Mouse (Mus musculus) hindbrain, embryonic 13.5 days (tissue): ENCODE results near the gene Klhl31. TPM values are rescaled to one million over a fixed set of nuclear protein-coding genes. Genes with fewer than 3 reads are reported as not detected.

ENCODE experiments used
- ATAC-seq: fragments of 200-750 bp; cut with Nextera tagmentation; 2 replicates; pipeline ENCODE4 v1.8.0; 2017; ENCODE audit warnings: moderate TSS enrichment; ENCODE audit not compliant: low FRiP score
- H3K27ac ChIP-seq: fragments of 300-500 bp; sonication (generic); 2 replicates; pipeline ENCODE4 v1.5.1; 2015; ENCODE audit warnings: inconsistent platforms, mild to moderate bottlenecking, moderate library complexity
- H3K27me3 ChIP-seq: fragments of 300-500 bp; sonication (generic); 2 replicates; pipeline ENCODE4 v1.6.1; 2015; ENCODE audit warnings: mild to moderate bottlenecking, inconsistent platforms
- H3K36me3 ChIP-seq: fragments of 300-500 bp; sonication (generic); 2 replicates; pipeline ENCODE4 v1.6.1; 2015; ENCODE audit warnings: mild to moderate bottlenecking, inconsistent platforms
- H3K4me1 ChIP-seq: fragments of 300-500 bp; sonication (generic); replicated peaks from 2 replicates; pipeline ENCODE4 v1.6.1; 2015; ENCODE audit warnings: inconsistent platforms
- H3K4me2 ChIP-seq: fragments of 300-500 bp; sonication (generic); 2 replicates; pipeline ENCODE4 v1.6.1; 2015; ENCODE audit warnings: inconsistent platforms, mild to moderate bottlenecking, moderate library complexity
- H3K4me3 ChIP-seq: fragments of 300-500 bp; sonication (generic); 2 replicates; pipeline ENCODE4 v1.5.1; 2015; ENCODE audit warnings: mild to moderate bottlenecking, inconsistent platforms
- H3K9ac ChIP-seq: fragments of 300-500 bp; sonication (generic); 2 replicates; pipeline ENCODE4 v1.6.1; 2015; ENCODE audit warnings: mild to moderate bottlenecking, inconsistent platforms
- H3K9me3 ChIP-seq: fragments of 300-500 bp; sonication (generic); 2 replicates; pipeline ENCODE4 v1.6.1; 2016; ENCODE audit warnings: inconsistent platforms
- WGBS: fragments of 180-500 bp; shearing (Covaris S2); methylation state at CpG from one replicate; pipeline ENCODE4 v1.1.7; 2015; 5-methylcytosine and 5-hydroxymethylcytosine counted together
- polyA plus RNA-seq: library from polyadenylated mRNA; unstranded; fragments of >200 nt; fragmentation: Nextera tagmentation; extraction: Ambion mirVana; gene quantifications from 2 replicates; pipeline ENCODE4 v1.2.1, GENCODE M21; 2015

Gene Klhl31
- polyA plus RNA-seq, 1 experiment from 2014 or later: 0.48 TPM

- Histone ChIP-seq H3K27ac (no peak overlapping the region), H3K9ac (no peak overlapping the region), H3K4me1 (no peaks in the 10 kb centered on the region), H3K27me3 (no peaks in the 10 kb centered on the region), H3K4me2 (no peak overlapping the region), H3K9me3 (no peaks in the 10 kb centered on the region), H3K36me3 (no peaks in the 10 kb centered on the region), H3K4me3 (no peak overlapping the region)
- ATAC-seq: no peak
- WGBS: 89% methylated on average over 4 of the region's 4 CpGs
Measured at GRCm38 (mm10) chr9:77673218-77673617, 36.9 kb downstream of the Klhl31 start.

GRCm38 (mm10) chr9:77673986-77674385 lies 37.7 kb downstream of the Klhl31 start:
- H3K27ac ChIP-seq: no peak overlapping the region
- H3K4me3 ChIP-seq: no peak overlapping the region
- no peaks in the 10 kb centered on the region for H3K27me3 ChIP-seq
- WGBS: 92% methylated on average over 2 of the region's 2 CpGs
- no peak for ATAC-seq
- no peaks in the 10 kb centered on the region for H3K4me1 ChIP-seq
- no peaks in the 10 kb centered on the region for H3K36me3 ChIP-seq
- no peaks in the 10 kb centered on the region for H3K9me3 ChIP-seq
- H3K9ac ChIP-seq: no peak overlapping the region
- H3K4me2 ChIP-seq: no peak overlapping the region

- 86% methylated on average over 4 of the region's 4 CpGs for WGBS
- Histone ChIP-seq H3K36me3 (no peaks in the 10 kb centered on the region), H3K9me3 (no peaks in the 10 kb centered on the region)
Measured at GRCm38 (mm10) chr9:77684938-77685337, 48.6 kb downstream of the Klhl31 start.

GRCm38 (mm10) chr9:77685825-77686500 lies 49.7 kb downstream of the Klhl31 start:
- no peak for ATAC-seq
- H3K36me3 ChIP-seq: no peaks in the 10 kb centered on the region
- no peak overlapping the region for H3K27ac ChIP-seq
- no peak overlapping the region for H3K9ac ChIP-seq
- H3K4me3 ChIP-seq: no peak overlapping the region
- no peaks in the 10 kb centered on the region for H3K9me3 ChIP-seq
- H3K4me1 ChIP-seq: no peaks in the 10 kb centered on the region
- H3K27me3 ChIP-seq: no peaks in the 10 kb centered on the region
- 91% methylated on average over 5 of the region's 5 CpGs for whole genome bisulfite sequencing
- H3K4me2 ChIP-seq: no peak overlapping the region

More at GRCm38 (mm10) chr9:77684938-77685337, 48.6 kb downstream of the Klhl31 start:
- no peak overlapping the region for H3K4me3 ChIP-seq
- no peak overlapping the region for H3K9ac ChIP-seq
- H3K27ac ChIP-seq: no peak overlapping the region
- H3K27me3 ChIP-seq: no peaks in the 10 kb centered on the region
- no peak for ATAC-seq
- H3K4me2 ChIP-seq: no peak overlapping the region
- no peaks in the 10 kb centered on the region for H3K4me1 ChIP-seq

GRCm38 (mm10) chr9:77692707-77693106 lies 56.4 kb downstream of the Klhl31 start:
- no peaks in the 10 kb centered on the region for H3K9me3 ChIP-seq
- H3K4me2 ChIP-seq: no peak overlapping the region
- 85% methylated on average over 7 of the region's 7 CpGs for WGBS
- no peak overlapping the region for H3K4me3 ChIP-seq
- H3K27me3 ChIP-seq: no peaks in the 10 kb centered on the region
- H3K4me1 ChIP-seq: no peaks in the 10 kb centered on the region
- no peak overlapping the region for H3K9ac ChIP-seq
- ATAC-seq: no peak
- H3K36me3 ChIP-seq: no peaks in the 10 kb centered on the region
- H3K27ac ChIP-seq: no peak overlapping the region

- H3K27me3 ChIP-seq: no peaks in the 10 kb centered on the region
- no peak overlapping the region for H3K27ac ChIP-seq
- H3K4me3 ChIP-seq: no peak overlapping the region
- no peak overlapping the region for H3K9ac ChIP-seq
- no peaks in the 10 kb centered on the region for H3K4me1 ChIP-seq
- WGBS: 93% methylated on average over 1 of the region's 1 CpGs
- ATAC-seq: no peak
- no peak overlapping the region for H3K4me2 ChIP-seq
- H3K9me3 ChIP-seq: no peaks in the 10 kb centered on the region
- H3K36me3 ChIP-seq: no peaks in the 10 kb centered on the region
Measured at GRCm38 (mm10) chr9:77693405-77693804, 57.1 kb downstream of the Klhl31 start.

- no peak overlapping the region for H3K9ac ChIP-seq
- H3K27ac ChIP-seq: no peak overlapping the region
- WGBS: 83% methylated on average over 5 of the region's 5 CpGs
- H3K9me3 ChIP-seq: no peaks in the 10 kb centered on the region
- H3K4me2 ChIP-seq: no peak overlapping the region
- no peaks in the 10 kb centered on the region for H3K36me3 ChIP-seq
- no peak overlapping the region for H3K4me3 ChIP-seq
- H3K4me1 ChIP-seq: no peaks in the 10 kb centered on the region
- H3K27me3 ChIP-seq: no peaks in the 10 kb centered on the region
- no peak for ATAC-seq
Measured at GRCm38 (mm10) chr9:77695586-77695985, 59.3 kb downstream of the Klhl31 start.

- 89% methylated on average over 4 of the region's 4 CpGs for WGBS
Measured at GRCm38 (mm10) chr9:77703476-77703875, 67.2 kb downstream of the Klhl31 start.

GRCm38 (mm10) chr9:77704108-77704507 lies 67.8 kb downstream of the Klhl31 start:
- Histone ChIP-seq H3K9me3 (no peaks in the 10 kb centered on the region), H3K36me3 (no peaks in the 10 kb centered on the region), H3K4me1 (no peaks in the 10 kb centered on the region), H3K27me3 (no peaks in the 10 kb centered on the region), H3K4me2 (no peak overlapping the region), H3K27ac (no peak overlapping the region), H3K4me3 (no peak overlapping the region), H3K9ac (no peak overlapping the region)
- 75% methylated on average over 4 of the region's 4 CpGs for WGBS
- no peak for ATAC-seq

More at GRCm38 (mm10) chr9:77703476-77703875, 67.2 kb downstream of the Klhl31 start:
- Histone ChIP-seq H3K4me1 (no peaks in the 10 kb centered on the region), H3K9me3 (no peaks in the 10 kb centered on the region), H3K36me3 (no peaks in the 10 kb centered on the region), H3K4me3 (no peak overlapping the region), H3K9ac (no peak overlapping the region), H3K27me3 (no peaks in the 10 kb centered on the region), H3K27ac (no peak overlapping the region), H3K4me2 (no peak overlapping the region)
- no peak for ATAC-seq

- 89% methylated on average over 6 of the region's 6 CpGs for WGBS
- no peaks in the 10 kb centered on the region for H3K9me3 ChIP-seq
Measured at GRCm38 (mm10) chr9:77706515-77706914, 70.2 kb downstream of the Klhl31 start.

GRCm38 (mm10) chr9:77707433-77708139 lies 71.3 kb downstream of the Klhl31 start:
- no peak overlapping the region for H3K27ac ChIP-seq
- no peaks in the 10 kb centered on the region for H3K9me3 ChIP-seq
- no peaks in the 10 kb centered on the region for H3K27me3 ChIP-seq
- no peak overlapping the region for H3K4me2 ChIP-seq
- H3K9ac ChIP-seq: no peak overlapping the region
- 86% methylated on average over 9 of the region's 9 CpGs for WGBS
- H3K4me1 ChIP-seq: no peaks in the 10 kb centered on the region
- no peak for ATAC-seq
- H3K36me3 ChIP-seq: no peaks in the 10 kb centered on the region
- no peak overlapping the region for H3K4me3 ChIP-seq

More at GRCm38 (mm10) chr9:77706515-77706914, 70.2 kb downstream of the Klhl31 start:
- Histone ChIP-seq H3K27me3 (no peaks in the 10 kb centered on the region), H3K4me2 (no peak overlapping the region), H3K27ac (no peak overlapping the region), H3K9ac (no peak overlapping the region), H3K4me1 (no peaks in the 10 kb centered on the region), H3K36me3 (no peaks in the 10 kb centered on the region), H3K4me3 (no peak overlapping the region)
- ATAC-seq: no peak

GRCm38 (mm10) chr9:77708950-77709349 lies 72.7 kb downstream of the Klhl31 start:
- Histone ChIP-seq H3K9me3 (no peaks in the 10 kb centered on the region), H3K27ac (no peak overlapping the region), H3K4me3 (no peak overlapping the region), H3K4me2 (no peak overlapping the region), H3K36me3 (no peaks in the 10 kb centered on the region), H3K27me3 (no peaks in the 10 kb centered on the region), H3K9ac (no peak overlapping the region), H3K4me1 (no peaks in the 10 kb centered on the region)
- ATAC-seq: no peak
- whole genome bisulfite sequencing: 72% methylated on average over 5 of the region's 5 CpGs
